Mouse (Mus musculus): ENCODE results near the gene Gm44790. TPM values are rescaled to one million over a fixed set of nuclear protein-coding genes. Genes with fewer than 3 reads are reported as not detected.
A peak's percentile ranks its signal among the peaks of the same experiment; 100 is the strongest.
"Not testable (repeated sequence)": the region's sequence is repeated elsewhere in the genome, so short reads cannot be mapped to it uniquely, and the experiment has no call there.

The Gm44790 gene
- polyA plus RNA-seq, 1 experiment from 2014 or later, result not detected

DNA sequence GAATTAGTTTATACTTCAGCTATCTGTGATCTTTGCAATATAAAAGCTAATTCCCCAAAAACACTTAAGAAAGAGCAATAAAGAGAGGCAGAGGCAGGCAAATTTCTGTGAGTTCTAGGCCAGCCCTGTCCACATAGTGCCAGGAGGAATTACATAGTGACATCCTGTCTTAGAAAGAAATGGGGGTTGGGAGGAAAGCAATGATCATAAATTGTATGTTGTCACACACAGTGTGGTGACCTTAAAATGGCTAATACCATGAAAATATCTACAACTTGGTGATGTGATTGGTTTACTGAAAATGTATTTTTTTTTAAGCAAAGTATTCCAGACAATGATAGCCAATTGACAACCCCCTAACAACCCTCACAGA is 53.3 kb downstream of the Gm44790 start:
- H3K27ac ChIP-seq, result peak overlapping the region; percentile 37
- no peaks in the 10 kb centered on the region for H3K27me3 ChIP-seq
- no peaks in the 10 kb centered on the region for H3K36me3 ChIP-seq
- H3K4me2 ChIP-seq (replicated peaks), result no peak overlapping the region
- H3K9me3 ChIP-seq, result no peaks in the 10 kb centered on the region
- H3K9ac ChIP-seq (replicated peaks), result no peak overlapping the region
- H3K4me1 ChIP-seq (replicated peaks), result peaks cover 11% of the 10 kb centered on the region
- no peak overlapping the region for H3K4me3 ChIP-seq (replicated peaks)
- no peak for ATAC-seq

- no peak overlapping the region for H3K4me2 ChIP-seq (replicated peaks)
- H3K27me3 ChIP-seq, result no peaks in the 10 kb centered on the region
- no peak for ATAC-seq
- H3K27ac ChIP-seq, result peak overlapping the region; percentile 37
- 42% methylated on average over 9 of the region's 9 CpGs for WGBS
- no peak overlapping the region; the same call in 1 of the 2 replicates for H3K9ac ChIP-seq (replicated peaks)
- no peak overlapping the region for H3K4me3 ChIP-seq (replicated peaks)
- no peaks in the 10 kb centered on the region for H3K9me3 ChIP-seq
- H3K4me1 ChIP-seq (replicated peaks), result peaks cover 11% of the 10 kb centered on the region
- no peaks in the 10 kb centered on the region for H3K36me3 ChIP-seq
Measured at GRCm38 (mm10) chr6:86480189-86480831, 53.9 kb downstream of the Gm44790 start.

GRCm38 (mm10) chr6:86481871-86482270 is 55.4 kb downstream of the Gm44790 start:
- Histone ChIP-seq H3K27me3 (no peaks in the 10 kb centered on the region), H3K4me2 (replicated peaks) (no peak overlapping the region), H3K9me3 (no peaks in the 10 kb centered on the region), H3K4me1 (replicated peaks) (peaks cover 11% of the 10 kb centered on the region), H3K4me3 (replicated peaks) (no peak overlapping the region), H3K9ac (replicated peaks) (no peak overlapping the region), H3K36me3 (no peaks in the 10 kb centered on the region), H3K27ac (no peak overlapping the region)
- ATAC-seq, result no peak
- 91% methylated on average over 5 of the region's 5 CpGs for WGBS

- H3K27ac ChIP-seq, result no peak overlapping the region
- H3K27me3 ChIP-seq, result no peaks in the 10 kb centered on the region
- no peak overlapping the region for H3K9ac ChIP-seq (replicated peaks)
- no peak overlapping the region for H3K4me2 ChIP-seq (replicated peaks)
- H3K36me3 ChIP-seq, result no peaks in the 10 kb centered on the region
- WGBS, result 68% methylated on average over 7 of the region's 7 CpGs
- ATAC-seq, result no peak
- H3K9me3 ChIP-seq, result no peaks in the 10 kb centered on the region
- peaks cover 15% of the 10 kb centered on the region for H3K4me1 ChIP-seq (replicated peaks)
- H3K4me3 ChIP-seq (replicated peaks), result no peak overlapping the region
Measured at GRCm38 (mm10) chr6:86485943-86486640, 59.6 kb downstream of the Gm44790 start.

DNA sequence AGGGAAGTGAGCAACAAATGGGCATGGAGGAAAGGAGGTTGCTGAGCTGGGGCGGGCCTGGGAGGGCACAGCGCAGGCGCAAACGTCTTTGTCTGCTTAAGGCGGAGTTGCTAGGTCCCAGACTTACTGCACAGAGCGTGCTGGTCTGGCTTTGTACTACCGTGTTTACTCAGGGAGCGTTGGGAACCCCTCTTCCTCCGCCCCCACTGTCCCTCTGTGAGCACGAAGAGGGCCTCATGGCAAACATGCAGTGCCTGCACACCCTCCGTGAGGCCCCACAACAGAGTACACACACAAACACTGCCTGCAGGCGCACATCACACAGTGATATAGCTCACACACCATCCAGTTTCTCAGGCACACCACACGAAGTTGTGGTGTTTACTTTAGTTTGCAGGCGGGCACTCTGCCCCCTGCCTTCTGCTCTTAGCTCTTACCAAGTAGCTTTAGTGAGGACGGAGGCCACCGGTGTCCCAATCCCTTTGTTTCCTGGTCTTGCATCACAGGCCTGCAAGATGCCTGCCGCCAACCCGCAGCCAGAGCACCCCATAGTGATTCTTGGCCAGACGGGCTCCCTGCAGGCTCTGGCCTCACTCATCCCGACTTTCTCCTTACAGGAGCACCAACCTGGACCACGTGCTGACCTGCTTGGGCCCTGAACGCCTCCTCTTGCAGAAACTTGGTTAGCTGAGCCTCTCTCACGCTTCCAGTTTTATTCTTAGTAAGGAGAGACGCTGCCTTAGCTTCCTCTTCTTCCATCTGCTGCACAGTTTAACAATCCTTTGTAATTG is 61.1 kb downstream of the Gm44790 start:
- Histone ChIP-seq H3K36me3 (no peaks in the 10 kb centered on the region), H3K9ac (replicated peaks) (peak overlapping the region; percentile 71), H3K27ac (peak overlapping the region; percentile 98), H3K9me3 (no peaks in the 10 kb centered on the region), H3K4me2 (replicated peaks) (peak overlapping the region; percentile 48), H3K27me3 (no peaks in the 10 kb centered on the region), H3K4me1 (replicated peaks) (peaks cover 15% of the 10 kb centered on the region), H3K4me3 (replicated peaks) (peak overlapping the region; percentile 15; the same call in 1 of the 2 replicates)
- ATAC-seq, result peak; percentile 99
- WGBS, result 3% methylated on average over 24 of the region's 24 CpGs

- Histone ChIP-seq H3K27me3 (no peaks in the 10 kb centered on the region), H3K36me3 (no peaks in the 10 kb centered on the region), H3K9me3 (no peaks in the 10 kb centered on the region), H3K4me2 (replicated peaks) (peak overlapping the region; percentile 48), H3K27ac (peak overlapping the region; percentile 98), H3K4me1 (replicated peaks) (peaks cover 15% of the 10 kb centered on the region), H3K4me3 (replicated peaks) (no peak overlapping the region; the same call in 1 of the 2 replicates), H3K9ac (replicated peaks) (peak overlapping the region; percentile 71)
- 0 out of 2 replicates have a peak, but pooled peaks have one; percentile 1 for ATAC-seq
- 14% methylated on average over 3 of the region's 3 CpGs for WGBS
Measured at GRCm38 (mm10) chr6:86488149-86488485, 61.7 kb downstream of the Gm44790 start.

- H3K4me1 ChIP-seq (replicated peaks), result peaks cover 15% of the 10 kb centered on the region
- 90% methylated on average over 2 of the region's 2 CpGs for WGBS
Measured at GRCm38 (mm10) chr6:86489945-86490344, 63.5 kb downstream of the Gm44790 start.

GRCm38 (mm10) chr6:86490413-86490812 is 64.0 kb downstream of the Gm44790 start:
- 94% methylated on average over 8 of the region's 8 CpGs for WGBS
- H3K4me1 ChIP-seq (replicated peaks), result peaks cover 15% of the 10 kb centered on the region
- not testable (repeated sequence) for H3K27me3 ChIP-seq; ATAC-seq; H3K4me3 ChIP-seq (replicated peaks); H3K27ac ChIP-seq; H3K9me3 ChIP-seq; H3K4me2 ChIP-seq (replicated peaks); H3K9ac ChIP-seq (replicated peaks); H3K36me3 ChIP-seq

More at GRCm38 (mm10) chr6:86489945-86490344, 63.5 kb downstream of the Gm44790 start:
- H3K9ac ChIP-seq (replicated peaks), result no peak overlapping the region
- no peak overlapping the region for H3K4me3 ChIP-seq (replicated peaks)
- no peak for ATAC-seq
- H3K4me2 ChIP-seq (replicated peaks), result no peak overlapping the region
- H3K36me3 ChIP-seq, result no peaks in the 10 kb centered on the region
- H3K27me3 ChIP-seq, result no peaks in the 10 kb centered on the region
- H3K27ac ChIP-seq, result no peak overlapping the region
- no peaks in the 10 kb centered on the region for H3K9me3 ChIP-seq

GRCm38 (mm10) chr6:86493469-86494263 is 67.2 kb downstream of the Gm44790 start:
- H3K36me3 ChIP-seq, result no peaks in the 10 kb centered on the region
- H3K4me2 ChIP-seq (replicated peaks), result no peak overlapping the region
- WGBS, result 81% methylated on average over 13 of the region's 13 CpGs
- H3K4me1 ChIP-seq (replicated peaks), result 0 out of 2 replicates have a peak, but pooled peaks cover 3% of the 10 kb centered on the region
- no peaks in the 10 kb centered on the region for H3K27me3 ChIP-seq
- no peak for ATAC-seq
- no peaks in the 10 kb centered on the region for H3K9me3 ChIP-seq
- no peak overlapping the region for H3K27ac ChIP-seq
- H3K9ac ChIP-seq (replicated peaks), result no peak overlapping the region
- H3K4me3 ChIP-seq (replicated peaks), result no peak overlapping the region

GRCm38 (mm10) chr6:86494767-86495166 is 68.3 kb downstream of the Gm44790 start:
- H3K27me3 ChIP-seq, result no peaks in the 10 kb centered on the region
- H3K9ac ChIP-seq (replicated peaks), result no peak overlapping the region
- no peaks in the 10 kb centered on the region for H3K9me3 ChIP-seq
- no peak for ATAC-seq
- 0 out of 2 replicates have a peak, but pooled peaks cover 3% of the 10 kb centered on the region for H3K4me1 ChIP-seq (replicated peaks)
- no peak overlapping the region for H3K4me3 ChIP-seq (replicated peaks)
- no peaks in the 10 kb centered on the region for H3K36me3 ChIP-seq
- no peak overlapping the region for H3K4me2 ChIP-seq (replicated peaks)
- whole genome bisulfite sequencing, result 93% methylated on average over 7 of the region's 7 CpGs
- no peak overlapping the region for H3K27ac ChIP-seq
